Mouse (Mus musculus) stomach, adult 2 months (tissue): ENCODE data around the gene Jph2. TPM values are rescaled to one million over a fixed set of nuclear protein-coding genes. Genes with fewer than 3 reads are reported as not detected.

Experiments used
- polyA plus RNA-seq: library from polyadenylated mRNA; depleted of rRNA; stranded (reverse); fragments of >200 nt; gene quantifications from 2 replicates; pipeline ENCODE4 v1.2.3, GENCODE M21; 2012; rRNA removed

Gene Jph2
- polyA plus RNA-seq, result 37.3 and 84.4 TPM in 2 replicates

GRCm38 (mm10) chr2:163397905-163398304 lies at the start of gene Jph2:
Jph2 (minus strand) TSS chr2:163397993.

GRCm38 (mm10) chr2:163438246-163438618 lies 40.4 kb upstream of the Jph2 start, which contains the start of gene Gdap1l1:
Gdap1l1 (plus strand) TSS chr2:163438476.

GRCm38 (mm10) chr2:163424597-163424996 lies 26.8 kb upstream of the Jph2 start, which contains the start of gene Oser1:
Oser1 (minus strand) TSS chr2:163424697.

Other genes with a start within 250 kb of the Jph2 start
- gene Tox2, start 194.9 kb downstream of the Jph2 start, polyA plus RNA-seq, result 5.1 and 6.1 TPM in 2 replicates
- 2.0 and 2.9 TPM in 2 replicates for gene Oser1, start 26.7 kb upstream of the Jph2 start, polyA plus RNA-seq
- 0.68 and 1.2 TPM in 2 replicates for gene Gdap1l1, start 40.5 kb upstream of the Jph2 start, polyA plus RNA-seq
- gene Fitm2, start 74.6 kb upstream of the Jph2 start, polyA plus RNA-seq, result 8.1 and 8.9 TPM in 2 replicates
- 0.09 and 0.33 TPM in 2 replicates for gene R3hdml, start 94.3 kb upstream of the Jph2 start, polyA plus RNA-seq
- 92.7 and 94.7 TPM in 2 replicates for gene Hnf4a, start 108.8 kb upstream of the Jph2 start, polyA plus RNA-seq
- gene Ttpal, start 204.3 kb upstream of the Jph2 start, polyA plus RNA-seq, result 8.6 and 9.8 TPM in 2 replicates
- 65.6 and 69.2 TPM in 2 replicates for gene Serinc3, start 247.1 kb upstream of the Jph2 start, polyA plus RNA-seq